Mouse (Mus musculus) small intestine, adult 2 months (tissue): Measurements from ENCODE around the gene Dlg2.

Experiments used
- CTCF ChIP-seq: fragments of 200-500 bp; IDR thresholded peaks from 2 replicates; pipeline ENCODE4 v1.5.1; 2012; ENCODE audit warnings: low read depth, mild to moderate bottlenecking, control low read depth, inconsistent platforms, low read length, moderate library complexity, mixed read lengths; ENCODE audit not compliant: insufficient replicate concordance, insufficient read length; ENCODE audit errors: extremely low read depth
- POLR2A ChIP-seq: fragments of 200-500 bp; IDR thresholded peaks from 2 replicates; pipeline ENCODE4 v1.6.1; 2012; ENCODE audit warnings: low read depth, mild to moderate bottlenecking, control low read depth, inconsistent platforms, low read length, moderate library complexity

DNA sequence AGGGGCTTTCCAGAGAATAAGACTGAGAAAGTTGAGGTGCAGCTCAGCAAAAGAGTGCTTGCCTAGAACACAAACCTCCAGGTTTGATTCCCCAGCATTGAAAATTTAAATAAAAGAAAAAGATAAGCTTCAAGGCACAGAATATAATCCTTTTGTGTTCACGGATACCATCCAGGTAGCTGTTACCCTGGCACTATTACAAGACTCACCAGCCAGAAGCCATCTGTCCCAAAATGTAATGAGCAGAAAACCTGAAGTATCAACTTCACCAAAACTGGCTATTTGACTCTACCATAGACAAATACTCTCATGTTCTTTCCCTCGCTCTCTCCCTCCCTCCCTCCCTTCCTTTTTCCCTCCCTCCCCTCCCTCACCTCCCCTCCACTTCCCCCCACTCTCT, 1764.4 kb downstream of the Dlg2 start:
- no peak for TF ChIP-seq POLR2A
- TF ChIP-seq CTCF = no peak
